24 mouse cellular contexts compared by ENCODE assay signal in the genomic region with DNA sequence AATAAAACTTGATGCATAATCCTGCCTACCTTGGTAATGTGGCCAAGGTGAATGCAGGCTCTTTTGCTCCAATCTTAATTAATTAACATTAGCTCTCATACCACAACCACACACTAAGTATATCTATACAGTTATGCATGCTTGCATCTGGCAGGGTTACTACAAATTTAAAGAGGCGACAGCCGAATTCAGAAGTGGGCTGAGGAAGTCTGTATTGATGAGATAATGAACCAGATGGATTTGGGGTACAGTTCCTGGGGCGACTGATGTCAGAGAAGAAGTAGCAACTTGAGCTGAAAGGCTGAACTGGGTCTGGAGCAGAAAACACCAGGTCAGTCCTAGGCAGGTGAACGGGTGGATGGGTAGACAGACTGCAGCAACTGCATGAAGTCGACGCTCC. TPM values are rescaled to one million over a fixed set of nuclear protein-coding genes. Genes with fewer than 3 reads are reported as not detected.
"Had no signal": no experiment of that assay in that cellular context is flagged by ENCODE, and none has a peak within 500 bp of the region (broad histone marks: within the 10 kb centered on the region; RNA-seq: fewer than 3 reads in every experiment).

No protein-coding gene starts in this region.

- DNase-seq: lung, adult 18-20 months; lung, embryonic 14.5 days; lung, postnatal 10 days; lung, postnatal 4 days; right cerebral cortex, postnatal 14 days; right cerebral cortex, postnatal 4 days; spleen, adult 18-20 months; thymus, adult 18-20 months; thymus, postnatal 14 days; thymus, postnatal 4 days had no signal

- H3K9me3 ChIP-seq: midbrain, embryonic 13.5 days; midbrain, embryonic 15.5 days; neural tube, embryonic 12.5 days had no signal

- H3K27me3 ChIP-seq: midbrain, embryonic 13.5 days; midbrain, embryonic 15.5 days; neural tube, embryonic 12.5 days had no signal

- ATAC-seq: midbrain, embryonic 13.5 days; midbrain, embryonic 15.5 days had no signal

- H3K36me3 ChIP-seq: midbrain, embryonic 13.5 days; midbrain, embryonic 15.5 days; neural tube, embryonic 12.5 days had no signal

- H3K4me3 ChIP-seq: midbrain, embryonic 13.5 days; midbrain, embryonic 15.5 days; neural tube, embryonic 12.5 days had no signal

RNA-seq across cellular contexts. Expression of a gene that starts 11.9 kb away (rescaled TPM):
- total RNA-seq: midbrain, postnatal 0 days; monocyte, adult 5-6 weeks; neutrophil, adult 5-6 weeks had no signal
- polyA plus RNA-seq: liver, embryonic 14.5 days; liver, embryonic 16.5 days; lung, embryonic 14.5 days; lung, embryonic 16.5 days; small intestine, adult 2 months; stomach, embryonic 14.5 days; stomach, embryonic 16.5 days; thymus, postnatal 0 days; urinary bladder, adult 2 months had no signal
